Mouse (Mus musculus) ES-E14 (cell line): ENCODE measurements at regions not wholly inside any gene's neighbourhood (a gene's known extent, or its start where the extent isn't known, plus 50 kb on each side); places are given as distances from the start of the nearest gene placed in this dataset.

ENCODE experiments used
- DNase-seq: peaks from one replicate; pipeline ENCODE4 v3.0.0-alpha.2; 2013; ENCODE audit warnings: low read depth, low spot score
- H3K27ac ChIP-seq: 2 replicates; pipeline ENCODE4 v1.5.1; 2012; ENCODE audit warnings: low read depth, mild to moderate bottlenecking, low read length, moderate library complexity, mixed read lengths; ENCODE audit not compliant: poor library complexity, insufficient read depth, severe bottlenecking
- H3K36me3 ChIP-seq: 2 replicates; pipeline ENCODE4 v1.6.1; 2012; ENCODE audit warnings: mild to moderate bottlenecking, low read length, moderate library complexity, mixed read lengths; ENCODE audit not compliant: control insufficient read depth, poor library complexity, insufficient read depth, severe bottlenecking
- H3K4me1 ChIP-seq, 2 experiments: fragments of 150-350 bp in 1 of 2; sonication (generic) in 1 of 2; 2 replicates each; pipeline ENCODE4 v1.6.1; 2012; ENCODE audit warnings: low read length in 2 of 2, mild to moderate bottlenecking in 1 of 2, mixed read lengths in 1 of 2; ENCODE audit not compliant: control insufficient read depth in 2 of 2, insufficient read depth in 2 of 2, poor library complexity in 1 of 2
- H3K4me3 ChIP-seq, 2 experiments: fragments of 150-350 bp in 1 of 2; sonication (generic) in 1 of 2; 2 replicates each; pipeline ENCODE4 v1.5.1; 2012; ENCODE audit warnings: low read length in 2 of 2, low read depth in 1 of 2, mild to moderate bottlenecking in 1 of 2, mixed read lengths in 1 of 2; ENCODE audit not compliant: insufficient read depth in 1 of 2, poor library complexity in 1 of 2, severe bottlenecking in 1 of 2
- H3K9ac ChIP-seq: 2 replicates; pipeline ENCODE4 v1.6.1; 2012; ENCODE audit warnings: low read depth, mild to moderate bottlenecking, low read length, mixed read lengths; ENCODE audit not compliant: poor library complexity, insufficient read depth, severe bottlenecking
- H3K9me3 ChIP-seq: fragments of 150-350 bp; sonication (generic); 2 replicates; pipeline ENCODE4 v1.6.1; 2012; ENCODE audit warnings: low read depth, mild to moderate bottlenecking, low read length; ENCODE audit not compliant: control insufficient read depth, insufficient read depth
- CHD2 ChIP-seq: IDR thresholded peaks from 2 replicates; pipeline ENCODE4 v1.6.1; 2014; ENCODE audit warnings: mild to moderate bottlenecking, low read depth, low read length, inconsistent platforms
- HCFC1 ChIP-seq: IDR thresholded peaks from 2 replicates; pipeline ENCODE4 v1.6.1; 2012; ENCODE audit warnings: low read length, inconsistent platforms, borderline replicate concordance; ENCODE audit not compliant: insufficient read depth
- MAFK ChIP-seq: IDR thresholded peaks from 2 replicates; pipeline ENCODE4 v1.6.1; 2014; ENCODE audit warnings: mild to moderate bottlenecking, low read depth, low read length, inconsistent platforms; ENCODE audit not compliant: insufficient read depth
- ZC3H11A ChIP-seq: IDR thresholded peaks from 2 replicates; pipeline ENCODE4 v1.6.1; 2012; ENCODE audit warnings: low read depth, mild to moderate bottlenecking, inconsistent platforms, low read length, borderline replicate concordance
- ZNF384 ChIP-seq: IDR thresholded peaks from 2 replicates; pipeline ENCODE4 v1.6.1; 2012; ENCODE audit warnings: low read depth, low read length, inconsistent platforms
- in situ Hi-C, 2 experiments: fragments of 600-800 bp; cut with MboI; formaldehyde crosslinking; loops; one replicate each; pipeline ENCODE4 v1.15.1; 2025; ENCODE audit warnings: low sequenced_read_pairs in 2 of 2, inconsistent platforms in 1 of 2; ENCODE audit not compliant: unreplicated experiment in 2 of 2

GRCm38 (mm10) chr9:62185516-62186280 lies 63.2 kb upstream of the Glce start:
- Histone ChIP-seq H3K27ac (no peak overlapping the region), H3K36me3 (no peaks in the 10 kb centered on the region), H3K4me3 (no peak overlapping the region), H3K9me3 (no peaks in the 10 kb centered on the region), H3K4me1 (no peaks in the 10 kb centered on the region), H3K9ac (no peak overlapping the region)
- no peak for DNase-seq
- no peak for TF ChIP-seq CHD2
- TF ChIP-seq ZC3H11A = no peak
- no peak for TF ChIP-seq MAFK
- TF ChIP-seq HCFC1 = no peak
- no peak for TF ChIP-seq ZNF384
- in situ Hi-C loops = no loop called here

- in situ Hi-C loops = no loop called here
- H3K27ac ChIP-seq = no peak overlapping the region
- no peak overlapping the region for H3K4me3 ChIP-seq
- no peak overlapping the region for H3K9ac ChIP-seq
- no peaks in the 10 kb centered on the region for H3K9me3 ChIP-seq
- no peak for DNase-seq
- H3K36me3 ChIP-seq = no peaks in the 10 kb centered on the region
- H3K4me1 ChIP-seq = no peaks in the 10 kb centered on the region
- TF ChIP-seq CHD2 = no peak
- TF ChIP-seq ZNF384 = no peak
- TF ChIP-seq MAFK = no peak
- TF ChIP-seq HCFC1 = no peak
- TF ChIP-seq ZC3H11A = no peak
Measured at GRCm38 (mm10) chr9:62181182-62181830, 58.9 kb upstream of the Glce start.

DNA sequence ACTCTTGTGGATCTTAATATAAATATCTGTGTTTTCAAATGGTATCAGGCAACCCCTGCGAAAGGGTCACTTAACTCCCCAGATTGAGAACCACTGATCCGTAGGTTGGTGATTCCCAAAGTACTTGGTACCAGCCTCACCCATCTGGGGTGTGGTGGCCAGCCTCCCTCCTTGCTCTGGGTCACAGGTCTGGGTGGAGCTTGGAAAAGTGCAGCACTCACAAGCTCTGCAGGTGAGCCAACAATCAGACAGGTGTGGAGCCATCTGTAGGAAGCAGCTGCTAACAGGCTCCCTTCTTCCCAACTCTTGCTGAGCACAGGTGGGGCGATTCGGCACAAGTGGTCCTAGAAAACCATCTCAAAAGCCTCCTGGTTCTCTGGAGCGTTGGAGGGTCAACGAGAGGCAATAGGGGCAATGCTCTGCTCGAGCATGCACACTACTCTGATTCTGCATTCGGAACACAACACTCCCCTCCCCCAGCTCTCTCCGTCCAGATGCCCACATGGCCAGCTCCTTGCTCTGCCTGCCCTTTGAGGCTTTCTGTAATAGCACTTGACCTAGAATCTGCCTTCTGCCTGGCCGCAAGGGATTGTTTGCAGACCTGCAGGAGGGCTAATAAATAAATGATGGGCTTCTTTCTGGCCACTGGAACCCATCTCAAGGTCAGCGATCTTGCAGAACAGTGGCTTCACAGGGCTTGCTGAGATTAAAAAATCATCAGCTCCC lies 58.2 kb upstream of the Glce start:
- no peak for TF ChIP-seq CHD2
- no peak for TF ChIP-seq MAFK
- TF ChIP-seq ZC3H11A = no peak
- TF ChIP-seq HCFC1 = no peak
- TF ChIP-seq ZNF384 = no peak
- Histone ChIP-seq H3K9ac (no peak overlapping the region), H3K4me1 (no peaks in the 10 kb centered on the region), H3K36me3 (no peaks in the 10 kb centered on the region), H3K4me3 (no peak overlapping the region), H3K27ac (no peak overlapping the region), H3K9me3 (no peaks in the 10 kb centered on the region)
- in situ Hi-C loops = no loop called here
- no peak for DNase-seq

DNA sequence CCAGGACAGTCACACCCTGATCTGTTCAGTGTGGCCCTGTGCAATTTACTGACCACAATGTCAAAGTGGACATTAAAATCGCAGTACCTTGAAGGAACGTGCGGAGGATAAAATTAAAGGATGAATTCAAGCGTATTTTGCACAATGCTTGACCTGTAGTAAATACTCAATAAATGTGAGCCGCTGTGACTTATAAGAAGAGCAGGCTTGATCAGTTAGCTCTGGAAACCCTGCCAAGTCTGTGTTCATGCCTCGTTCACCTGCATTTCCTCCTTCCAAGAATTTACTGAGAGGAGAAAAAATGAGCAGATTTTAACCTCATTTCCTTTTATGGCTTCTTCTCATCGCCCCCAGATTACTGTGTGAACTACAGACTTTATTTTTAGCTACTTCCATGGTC lies 52.2 kb upstream of the Glce start:
- TF ChIP-seq CHD2 = no peak
- TF ChIP-seq MAFK = no peak
- no peak for TF ChIP-seq ZC3H11A
- TF ChIP-seq HCFC1 = no peak
- TF ChIP-seq ZNF384 = no peak
- Histone ChIP-seq H3K36me3 (no peaks in the 10 kb centered on the region), H3K9me3 (no peaks in the 10 kb centered on the region), H3K9ac (no peak overlapping the region), H3K27ac (no peak overlapping the region), H3K4me3 (no peak overlapping the region), H3K4me1 (no peaks in the 10 kb centered on the region)
- in situ Hi-C loops = no loop called here
- no peak for DNase-seq
